In the genomic region with DNA sequence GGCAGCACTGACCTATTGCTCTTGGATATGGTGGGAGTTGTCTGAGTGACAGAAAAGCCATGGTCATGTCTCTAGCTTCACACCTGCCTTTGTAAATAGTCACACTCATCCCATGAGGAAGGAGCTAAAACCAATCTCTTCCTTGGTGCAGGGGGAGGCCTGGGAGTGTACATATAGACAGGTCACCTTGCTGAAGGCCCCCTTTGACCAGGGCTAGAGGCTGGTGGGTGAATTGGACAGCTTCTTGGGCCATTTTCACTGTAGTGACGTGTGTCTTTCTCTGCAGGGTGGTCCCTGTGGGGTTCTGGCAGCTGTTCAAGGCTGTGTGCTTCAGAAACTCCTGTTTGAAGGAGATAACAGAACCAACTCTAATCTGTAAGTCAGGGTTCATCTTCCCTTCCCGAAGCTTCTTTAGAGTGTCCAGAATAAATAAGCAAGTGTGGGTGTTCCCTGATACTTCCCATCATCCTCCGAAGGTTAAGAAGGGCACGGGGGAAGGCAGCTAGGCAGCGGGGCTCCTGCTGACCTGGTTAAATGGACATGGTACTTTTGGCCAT, we compare ENCODE assay signal across 16 mouse cellular contexts.
A peak's percentile ranks its signal among the peaks of the same experiment; 100 is the strongest.
DNase-seq lines count a peak whose midpoint lies in the region; ATAC-seq and TF ChIP-seq lines count a peak whose summit lies in the region.
"Had no signal": no experiment of that assay in that cellular context is flagged by ENCODE, and none has a peak within 500 bp of the region (broad histone marks: within the 10 kb centered on the region; RNA-seq: fewer than 3 reads in every experiment).

No protein-coding gene starts in this region.

- WGBS in bone marrow, adult 2 months, result 65% methylated on average over 5 of the region's 5 CpGs
- 45% methylated on average over 5 of the region's 5 CpGs for WGBS in liver, embryonic 11.5 days
- WGBS in forebrain, embryonic 16.5 days, result 85% methylated on average over 5 of the region's 5 CpGs
- 68% methylated on average over 5 of the region's 5 CpGs for WGBS in kidney, embryonic 15.5 days

- H3K4me2 ChIP-seq in liver, embryonic 11.5 days, result peak overlapping the region; percentile 26; the same call in 1 of the 2 replicates
- no peak overlapping the region for H3K4me2 ChIP-seq in forebrain, embryonic 16.5 days (ENCODE audit: low read length)
- H3K4me2 ChIP-seq in kidney, embryonic 15.5 days, result no peak overlapping the region
- H3K4me2 ChIP-seq: lung, embryonic 14.5 days; neural tube, embryonic 13.5 days had no signal

- H3K27me3 ChIP-seq in liver, embryonic 11.5 days (replicated peaks; ENCODE audit: control insufficient read depth, insufficient read depth, low read length), result no peaks in the 10 kb centered on the region
- H3K27me3 ChIP-seq in forebrain, embryonic 16.5 days (replicated peaks; ENCODE audit: control insufficient read depth, insufficient read depth, low read length), result no peaks in the 10 kb centered on the region
- no peaks in the 10 kb centered on the region for H3K27me3 ChIP-seq in kidney, embryonic 15.5 days
- H3K27me3 ChIP-seq: neural tube, embryonic 13.5 days had no signal

- DNase-seq in cerebellum, adult 11 months, result peak; percentile 15
- no peak for DNase-seq in cerebellum, adult 8-10 months
- DNase-seq in liver, embryonic 11.5 days (ENCODE audit: low spot score), result no peak
- DNase-seq in frontal cortex, postnatal 36 days (ENCODE audit: low spot score in 2 of 2), result no peak
- DNase-seq: adrenal gland, postnatal 25 days; kidney, adult 9 months; layer of hippocampus, postnatal 36 days; lung, embryonic 14.5 days; thymus, adult 2 months had no signal

- no peaks in the 10 kb centered on the region for H3K9me3 ChIP-seq in liver, embryonic 11.5 days (ENCODE audit: control insufficient read depth, low read length)
- H3K9me3 ChIP-seq in forebrain, embryonic 16.5 days (ENCODE audit: control insufficient read depth, low read length), result no peaks in the 10 kb centered on the region
- H3K9me3 ChIP-seq in kidney, embryonic 15.5 days (replicated peaks), result no peaks in the 10 kb centered on the region
- H3K9me3 ChIP-seq: forebrain, embryonic 10.5 days; limb, embryonic 10.5 days; neural tube, embryonic 13.5 days had no signal

- TF ChIP-seq CTCF in bone marrow, adult 2 months (IDR thresholded peaks at IDR 0.05; ENCODE audit: control insufficient read depth, insufficient read depth, low read length), result no peak

- H3K4me3 ChIP-seq in bone marrow, adult 2 months (replicated peaks; ENCODE audit: control insufficient read depth, low read depth, low read length), result no peak overlapping the region
- H3K4me3 ChIP-seq in liver, embryonic 11.5 days (ENCODE audit: low read depth, low read length), result no peak overlapping the region
- no peak overlapping the region for H3K4me3 ChIP-seq in forebrain, embryonic 16.5 days (replicated peaks; ENCODE audit: low read length)
- H3K4me3 ChIP-seq in kidney, embryonic 15.5 days (replicated peaks), result no peak overlapping the region
- H3K4me3 ChIP-seq: forebrain, embryonic 10.5 days; limb, embryonic 10.5 days; neural tube, embryonic 13.5 days had no signal

- H3K27ac ChIP-seq in bone marrow, adult 2 months (ENCODE audit: control insufficient read depth, insufficient read depth, low read depth, low read length, poor library complexity), result peak overlapping the region; percentile 63
- peak overlapping the region; percentile 22; the same call in 1 of the 2 replicates for H3K27ac ChIP-seq in liver, embryonic 11.5 days (ENCODE audit: low read depth, low read length)
- no peak overlapping the region for H3K27ac ChIP-seq in forebrain, embryonic 16.5 days (ENCODE audit: low read length)
- no peak overlapping the region for H3K27ac ChIP-seq in kidney, embryonic 15.5 days
- H3K27ac ChIP-seq: forebrain, embryonic 10.5 days; limb, embryonic 10.5 days; neural tube, embryonic 13.5 days had no signal

- peak; percentile 88 for ATAC-seq in liver, embryonic 11.5 days (replicated peaks; ENCODE audit: low FRiP score)
- peak; percentile 61 for ATAC-seq in megakaryocyte-erythroid progenitor cell, adult 5-6 weeks (replicated peaks; ENCODE audit: low FRiP score, low TSS enrichment, poor library complexity, severe bottlenecking)
- ATAC-seq in forebrain, embryonic 16.5 days, result no peak
- no peak for ATAC-seq in kidney, embryonic 15.5 days (replicated peaks; ENCODE audit: low FRiP score)

- H3K36me3 ChIP-seq in liver, embryonic 11.5 days (ENCODE audit: control insufficient read depth, insufficient read depth, low read length), result no peaks in the 10 kb centered on the region
- H3K36me3 ChIP-seq in forebrain, embryonic 16.5 days (ENCODE audit: control insufficient read depth, insufficient read depth), result peaks cover 5% of the 10 kb centered on the region; the same call in 1 of the 2 replicates
- H3K36me3 ChIP-seq in kidney, embryonic 15.5 days, result no peaks in the 10 kb centered on the region

- H3K9ac ChIP-seq in liver, embryonic 11.5 days (ENCODE audit: low read depth, low read length), result no peak overlapping the region
- no peak overlapping the region for H3K9ac ChIP-seq in forebrain, embryonic 16.5 days (replicated peaks; ENCODE audit: low read depth, low read length)
- no peak overlapping the region for H3K9ac ChIP-seq in kidney, embryonic 15.5 days
- H3K9ac ChIP-seq: lung, embryonic 14.5 days; neural tube, embryonic 13.5 days had no signal

- TF ChIP-seq POLR2A in bone marrow, adult 2 months (IDR thresholded peaks at IDR 0.05; ENCODE audit: borderline replicate concordance, control insufficient read depth, low read depth, low read length), result no peak

- H3K4me1 ChIP-seq in bone marrow, adult 2 months (ENCODE audit: control insufficient read depth, insufficient read depth, low read length), result peaks cover 10% of the 10 kb centered on the region
- H3K4me1 ChIP-seq in liver, embryonic 11.5 days (replicated peaks; ENCODE audit: control insufficient read depth, insufficient read depth, low read length), result peaks cover 42% of the 10 kb centered on the region
- no peaks in the 10 kb centered on the region for H3K4me1 ChIP-seq in forebrain, embryonic 16.5 days (replicated peaks; ENCODE audit: control insufficient read depth, insufficient read depth, low read length)
- no peaks in the 10 kb centered on the region for H3K4me1 ChIP-seq in kidney, embryonic 15.5 days

Comparison
In these comparisons a context has a peak if more than half of its experiments do, and no peak if none do; other contexts are left out.
1. H3K27ac ChIP-seq: peak in bone marrow, adult 2 months (single experiment) and liver, embryonic 11.5 days (single experiment); none in forebrain, embryonic 16.5 days (single experiment) and kidney, embryonic 15.5 days (single experiment).
2. ATAC-seq: peak in liver, embryonic 11.5 days (single experiment) and megakaryocyte-erythroid progenitor cell, adult 5-6 weeks (single experiment); none in forebrain, embryonic 16.5 days (single experiment) and kidney, embryonic 15.5 days (single experiment).